Mouse (Mus musculus): ENCODE results near the gene Caprin2. TPM values are rescaled to one million over a fixed set of nuclear protein-coding genes. Genes with fewer than 3 reads are reported as not detected.

Caprin2 gene
- 9.4 to 11.1 TPM (median 10.4 TPM) in 4 replicates for total RNA-seq (2023)

GRCm38 (mm10) chr6:148895773-148896506 lies at the start of gene Caprin2:
Caprin2 (minus strand) TSS chr6:148896237.

GRCm38 (mm10) chr6:148830748-148831727 lies 65.0 kb downstream of the Caprin2 start, which contains the start of gene Ipo8:
Ipo8 (minus strand) TSS chr6:148831467.

Other genes with a start within 250 kb of the Caprin2 start
- gene Ipo8, start 64.8 kb downstream of the Caprin2 start, total RNA-seq (2023), result 48.5 to 51.0 TPM (median 50.8 TPM) in 4 replicates
- 51.1 to 63.4 TPM (median 55.1 TPM) in 4 replicates for gene Sinhcaf, start 50.2 kb upstream of the Caprin2 start, total RNA-seq (2023)
- gene Dennd5b, start 205.4 kb upstream of the Caprin2 start, total RNA-seq (2023), result 77.6 to 94.7 TPM (median 79.5 TPM) in 4 replicates
- gene Gm10203, start 233.9 kb upstream of the Caprin2 start, total RNA-seq (2023), result not detected in 4 replicates
- gene Etfbkmt, start 243.6 kb upstream of the Caprin2 start, total RNA-seq (2023), result 7.5 to 9.0 TPM (median 8.8 TPM) in 4 replicates